Mouse (Mus musculus) spleen, postnatal 14 days (tissue): ENCODE results near the gene Pafah1b2.

ENCODE experiments used
- DNase-seq, 2 experiments: peaks; one replicate each; pipeline ENCODE4 v3.0.0; 2021 to 2022; ENCODE audit warnings: low spot score in 2 of 2

Pafah1b2 gene

DNA sequence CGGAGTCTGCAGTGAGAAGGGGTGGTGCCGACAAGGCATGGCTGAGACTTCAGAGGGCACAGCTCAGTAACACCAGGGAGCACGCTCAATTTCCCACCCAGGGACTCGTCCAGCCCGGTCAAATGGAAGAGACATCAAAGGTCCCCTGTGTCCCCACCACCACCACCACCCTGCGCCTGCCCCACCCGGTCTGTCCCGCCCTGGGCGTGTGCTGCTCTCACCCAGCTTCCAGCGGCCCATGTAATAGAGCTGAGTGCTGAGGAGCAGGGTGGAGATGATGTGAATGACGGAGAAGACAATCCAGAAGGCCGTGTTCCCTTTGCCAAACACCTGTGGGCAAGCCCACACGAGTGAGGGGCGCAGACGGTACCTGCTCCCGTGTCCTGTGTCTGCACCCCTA is 70.0 kb downstream of the Pafah1b2 start:
- no peak for DNase-seq

DNA sequence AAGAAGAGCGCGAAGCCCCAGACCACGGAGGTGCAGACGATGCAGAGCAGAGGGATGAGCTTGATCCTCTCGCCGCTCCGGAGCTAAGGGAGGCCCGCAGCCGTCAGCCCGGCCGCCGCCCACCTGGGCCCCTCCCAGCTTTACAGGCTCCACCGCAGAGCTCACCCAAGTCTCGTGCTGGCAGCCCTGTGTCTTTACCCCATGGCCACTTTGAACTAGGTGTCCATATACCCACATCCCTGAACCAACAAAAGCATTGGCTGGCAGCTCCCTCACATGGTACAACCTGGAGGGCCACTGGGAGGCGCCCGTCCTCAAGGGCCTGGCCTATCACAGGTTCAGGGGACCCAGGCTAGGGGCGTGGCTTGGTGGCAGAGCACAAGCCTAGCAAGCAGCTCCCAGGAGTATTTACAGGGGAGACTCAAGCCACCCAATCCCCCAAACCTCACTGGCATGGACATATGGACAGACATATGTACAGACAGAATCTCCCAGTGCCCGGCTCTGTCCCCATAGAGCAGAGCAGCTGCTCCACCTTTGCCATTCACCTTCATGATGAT is 71.1 kb downstream of the Pafah1b2 start:
- no peak for DNase-seq

DNA sequence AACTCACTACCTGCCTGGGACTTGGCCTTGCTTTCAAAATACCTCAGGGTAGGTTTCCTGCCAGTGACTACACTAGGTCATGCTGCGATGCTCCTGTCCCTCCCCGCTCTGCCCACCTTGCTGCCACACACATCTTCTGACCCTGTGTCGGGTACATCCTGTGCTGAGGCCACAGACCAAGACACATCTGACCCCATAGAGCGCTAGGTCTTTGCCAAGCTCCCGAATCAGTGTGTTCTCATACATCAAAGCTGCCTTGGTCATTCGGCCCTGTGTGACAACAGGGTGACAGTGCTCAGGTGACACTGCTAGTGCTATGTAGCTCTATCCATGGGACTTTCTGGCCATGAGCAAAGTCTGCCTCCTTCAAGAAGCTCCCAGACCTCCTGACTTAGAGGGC is 72.7 kb downstream of the Pafah1b2 start:
- DNase-seq = no peak

DNA sequence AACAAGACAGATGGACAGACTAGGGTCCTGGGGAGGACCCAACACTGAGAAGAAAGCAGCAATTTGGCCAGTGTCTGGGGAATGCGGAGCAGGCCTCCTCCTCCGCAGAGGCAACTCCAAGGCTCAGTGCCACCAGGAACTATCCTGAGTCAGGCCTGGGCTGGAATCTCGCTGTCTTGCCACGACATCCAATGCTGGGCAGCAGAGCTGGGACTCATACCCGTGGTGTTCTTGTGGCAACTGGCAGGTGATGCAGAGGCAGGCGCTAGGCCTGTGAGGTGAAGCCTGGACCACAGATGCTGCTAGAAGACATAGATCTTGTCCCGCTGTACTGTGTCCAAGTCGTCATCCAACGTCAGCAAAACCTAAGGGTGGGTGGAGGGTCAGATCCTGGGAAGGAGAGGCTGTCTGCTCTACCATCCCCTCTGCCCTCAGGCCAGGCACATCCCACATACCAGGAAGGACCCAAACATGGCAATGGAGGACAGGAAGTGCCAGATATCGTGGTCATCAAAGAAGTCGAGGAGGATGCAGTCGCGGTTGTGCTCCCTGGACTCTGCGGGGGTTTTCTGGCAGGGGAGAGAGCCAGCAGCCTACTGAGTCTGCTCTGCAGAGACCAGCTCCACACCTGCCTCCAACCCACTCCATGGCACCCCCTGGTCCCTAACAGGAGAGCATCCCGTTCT is 73.4 kb downstream of the Pafah1b2 start:
- DNase-seq = no peak

DNA sequence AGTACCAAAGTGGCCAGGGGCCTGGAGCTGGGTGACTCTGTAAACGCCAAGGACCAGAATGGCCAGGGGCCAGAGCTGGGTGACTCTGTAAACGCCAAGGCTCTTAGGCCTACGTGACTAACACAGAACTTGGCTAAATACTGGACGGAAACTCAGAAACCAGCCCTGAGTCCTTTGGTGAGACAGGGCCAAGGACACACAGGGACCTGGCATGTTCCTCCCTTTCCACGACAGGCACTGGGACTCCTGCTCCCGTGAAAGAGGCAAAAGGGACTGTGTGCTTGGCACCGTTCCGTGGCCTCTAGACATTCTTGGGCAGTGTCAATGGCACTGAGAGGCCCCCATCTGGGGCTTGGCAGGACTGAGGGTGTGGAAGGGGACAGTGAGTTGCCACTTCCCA is 74.4 kb downstream of the Pafah1b2 start:
- DNase-seq = no peak

DNA sequence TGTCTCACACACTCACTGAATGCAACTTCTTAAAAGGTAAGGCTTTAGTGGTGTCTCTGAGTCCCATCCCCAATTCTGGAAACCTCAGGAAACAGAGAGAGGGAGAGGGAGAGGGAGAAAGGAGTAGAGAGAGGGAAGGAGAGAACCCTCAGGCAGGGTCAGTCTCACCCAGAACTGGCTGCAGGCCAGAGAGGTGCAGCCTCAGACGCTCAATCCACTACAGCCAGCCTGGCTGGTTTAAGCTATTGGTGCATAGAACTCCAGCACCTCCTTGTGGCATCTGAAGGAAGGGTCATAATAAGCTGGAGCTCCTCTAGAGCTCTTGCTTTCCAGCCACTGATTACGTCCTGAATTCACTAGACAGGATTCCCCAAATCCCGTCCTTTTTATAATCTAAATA is 75.6 kb downstream of the Pafah1b2 start:
- no peak for DNase-seq

DNA sequence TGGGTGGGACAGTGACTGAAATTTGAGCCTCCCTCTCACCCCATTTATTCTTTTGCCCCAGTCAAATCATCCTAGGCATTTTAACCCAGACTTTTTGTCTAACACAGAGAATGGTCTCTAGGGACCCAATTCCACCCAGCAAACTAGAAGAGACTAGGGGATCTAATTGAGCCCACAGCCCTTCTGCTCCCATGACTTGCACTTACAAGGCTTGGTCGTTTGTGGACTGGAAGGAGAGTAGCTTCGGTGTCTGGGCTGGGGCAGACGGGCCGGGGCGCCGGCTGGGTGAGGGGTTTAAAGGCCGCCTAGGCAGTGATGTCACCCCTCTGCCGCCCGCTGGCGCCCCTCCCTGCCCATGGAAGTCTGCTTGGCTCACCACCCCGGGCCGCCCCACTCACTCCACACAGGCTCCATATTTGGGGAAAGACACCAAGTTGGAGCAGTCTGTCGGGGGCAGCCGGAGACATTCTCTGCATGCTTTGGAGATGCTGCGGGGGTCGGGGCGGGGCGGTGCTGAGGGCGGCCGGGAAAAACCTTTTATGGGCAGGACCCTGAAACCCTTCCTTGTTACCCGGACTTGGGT is 76.8 kb downstream of the Pafah1b2 start, which contains the start of gene Tagln:
TSS of gene Tagln (minus strand) at position 431 of the 583 bp plus-strand sequence.
- no peak for DNase-seq

DNA sequence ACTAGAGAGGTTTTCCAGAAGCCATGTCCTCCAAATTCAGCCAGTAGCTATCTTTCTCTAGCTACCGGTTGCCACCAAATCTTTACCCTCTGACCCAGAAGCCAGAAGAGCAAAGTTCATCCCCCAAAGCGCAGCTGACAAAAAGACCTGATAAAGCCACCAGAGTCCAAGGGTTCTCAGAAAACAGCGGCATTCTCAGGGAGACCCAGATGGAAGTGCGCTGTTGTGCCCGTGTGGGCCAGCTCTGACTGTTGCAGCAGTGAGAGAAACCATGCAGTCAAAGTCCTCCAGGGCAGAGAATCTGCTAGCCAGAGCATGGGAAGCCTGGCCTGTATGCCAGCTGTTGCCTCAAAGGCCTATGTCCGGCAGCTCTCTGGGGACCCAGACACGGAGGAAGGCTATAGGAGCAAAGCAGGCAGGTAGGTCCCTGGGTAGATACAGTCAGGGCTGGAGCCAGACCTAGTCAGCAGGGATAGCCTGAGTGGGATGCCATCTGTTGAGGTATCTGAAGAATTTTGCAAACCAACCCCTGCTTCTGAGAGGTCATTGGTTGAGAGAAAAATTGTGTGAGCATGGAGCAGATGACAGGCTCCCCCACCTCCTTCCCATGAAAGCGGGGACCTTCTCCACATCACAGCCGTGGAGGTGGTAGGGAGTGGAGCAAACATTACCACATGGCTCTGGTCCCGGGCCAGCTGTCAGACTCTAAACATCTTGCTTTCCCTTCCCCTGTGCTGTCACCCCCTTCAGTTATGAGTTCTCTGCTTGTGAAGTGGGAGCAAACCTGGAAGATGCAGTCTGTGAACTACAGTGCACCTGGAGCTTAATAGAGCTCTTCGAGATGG is 79.7 kb downstream of the Pafah1b2 start:
- no peak for DNase-seq

DNA sequence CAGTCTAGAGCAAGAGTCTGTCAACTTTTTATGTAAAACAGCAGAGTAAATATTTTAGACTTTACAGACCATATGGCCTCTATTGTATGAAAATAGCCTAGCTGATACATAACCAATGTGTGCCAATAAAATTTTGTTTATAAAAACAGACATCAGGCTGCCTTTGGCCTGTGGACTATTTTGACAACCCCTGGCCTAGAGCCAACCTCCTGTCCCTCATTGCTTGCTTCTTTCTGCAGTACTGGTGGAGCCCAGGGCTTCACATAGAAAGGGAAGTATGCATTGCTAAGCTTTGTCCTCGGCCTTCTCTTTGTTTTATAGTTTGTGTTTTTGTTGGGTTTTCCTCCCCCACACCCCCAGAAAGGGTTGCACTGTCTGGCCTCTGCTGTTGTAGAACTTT is 80.5 kb downstream of the Pafah1b2 start:
- DNase-seq = no peak

DNA sequence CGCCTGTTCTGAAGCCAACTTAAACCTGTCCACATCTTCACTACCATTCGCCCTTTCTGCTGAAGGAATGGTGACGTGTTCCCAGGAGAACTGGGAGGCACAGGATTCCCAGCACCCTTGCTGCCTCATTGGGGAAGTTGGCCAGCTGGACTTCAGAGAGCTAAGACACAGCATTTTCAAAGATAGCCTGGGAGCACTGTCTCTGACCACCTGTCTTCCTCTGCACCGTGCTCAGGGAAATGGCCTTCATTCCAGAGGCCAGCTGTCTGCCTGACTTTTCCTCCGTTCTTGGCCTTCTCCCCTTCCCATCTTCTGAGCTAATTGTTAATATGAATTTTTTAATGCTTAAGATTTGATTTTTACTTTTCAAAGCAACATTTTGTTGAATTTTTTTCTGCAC is 83.2 kb downstream of the Pafah1b2 start:
- DNase-seq = no peak

DNA sequence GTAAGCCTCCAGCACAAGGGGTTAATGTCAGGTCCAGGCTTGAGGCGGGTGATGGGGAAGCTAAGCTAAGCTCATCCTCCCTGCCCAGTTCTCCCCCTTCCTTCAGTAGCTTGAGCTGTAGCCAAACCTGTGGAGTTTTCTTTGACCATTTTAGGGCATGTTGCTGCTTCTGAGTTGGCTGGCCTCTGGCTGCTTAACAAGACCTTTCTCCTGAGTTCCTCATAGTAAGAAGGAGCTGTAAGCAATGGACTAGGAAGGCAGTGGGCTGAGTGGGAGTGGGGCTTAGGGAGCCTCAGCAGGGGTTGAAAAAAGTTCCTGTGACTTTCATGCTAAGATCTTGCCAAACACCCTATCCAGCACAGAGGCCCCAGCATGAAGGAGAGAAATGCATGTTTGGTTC is 92.6 kb downstream of the Pafah1b2 start:
- DNase-seq = no peak

DNA sequence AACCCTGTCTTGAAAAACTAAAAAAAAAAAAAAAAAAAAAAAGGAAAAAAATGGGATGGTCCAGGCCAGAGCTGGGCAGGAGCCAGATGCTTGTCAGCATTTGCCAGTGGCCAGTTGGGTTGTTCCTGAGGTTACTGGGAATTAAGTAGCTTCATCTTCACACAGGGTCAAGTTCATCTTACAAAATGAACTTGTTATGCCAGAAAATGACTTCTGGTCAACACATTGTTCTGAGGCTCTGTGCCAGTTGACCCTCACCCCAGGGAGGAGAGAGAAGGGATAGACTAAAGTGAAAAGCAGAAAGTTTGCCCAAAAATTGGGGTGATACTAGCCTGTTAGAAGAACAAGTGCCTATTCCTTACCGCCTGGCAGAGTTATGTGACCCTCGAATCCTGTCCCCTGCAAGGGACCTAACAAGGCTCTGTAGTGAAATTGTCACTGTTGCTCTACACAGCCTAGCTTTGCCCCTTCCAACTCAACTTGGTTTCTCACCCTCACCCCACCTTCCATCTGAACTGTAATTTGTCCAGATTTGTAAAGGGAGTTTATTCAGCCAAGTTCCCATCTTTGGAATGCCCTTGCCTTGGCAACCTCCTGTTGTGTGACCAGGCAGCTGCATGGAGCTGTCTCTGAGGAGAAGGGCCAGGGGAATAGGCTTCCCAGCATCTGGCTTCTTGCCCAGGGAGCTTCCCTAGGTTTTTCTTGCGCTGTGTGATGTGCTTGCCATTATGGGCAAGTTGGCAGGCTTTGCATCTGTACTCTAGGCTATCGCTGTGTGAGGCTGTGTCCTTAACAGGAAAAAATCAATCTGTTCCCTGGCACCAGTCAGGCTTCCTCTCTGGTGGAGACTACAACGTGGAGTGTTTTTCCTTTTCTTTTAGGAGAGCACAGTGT is 95.2 kb downstream of the Pafah1b2 start:
- DNase-seq = no peak

DNA sequence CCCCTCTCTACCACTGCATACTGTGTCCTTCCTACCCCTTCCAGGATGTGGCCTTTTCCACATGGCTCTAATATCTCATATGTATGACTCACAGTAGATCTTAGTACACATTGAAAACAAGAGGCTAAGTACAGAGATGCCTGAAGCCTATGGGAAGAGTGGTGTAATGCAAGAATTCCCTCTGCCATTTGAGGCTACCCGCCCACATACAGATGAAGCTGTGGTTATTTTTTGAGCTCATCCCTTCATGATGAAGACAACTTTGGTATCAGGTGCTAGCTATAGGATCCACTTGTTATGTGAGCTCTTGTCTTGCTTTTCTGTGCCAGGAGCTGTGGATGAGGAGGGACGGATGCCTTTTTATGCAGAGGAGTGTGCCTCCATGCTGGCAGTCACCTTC is 96.8 kb downstream of the Pafah1b2 start:
- no peak for DNase-seq
